In genomic region chr9:49798806-49799205, GRCm38 (mm10) we compare ENCODE assay signal across 9 mouse cellular contexts. TPM values are rescaled to one million over a fixed set of nuclear protein-coding genes. Genes with fewer than 3 reads are reported as not detected.
DNase-seq lines count a peak whose midpoint lies in the region; ATAC-seq lines count a peak whose summit lies in the region.
"Had no signal": no experiment of that assay in that cellular context is flagged by ENCODE, and none has a peak within 500 bp of the region (broad histone marks: within the 10 kb centered on the region; RNA-seq: fewer than 3 reads in every experiment).

TSS of gene Ncam1 (minus strand) at chr9:49798925.

- under 1% methylated on average over 23 of the region's 23 CpGs for WGBS in hindbrain, embryonic 12.5 days
- under 1% methylated on average over 23 of the region's 23 CpGs for WGBS in lung, embryonic 15.5 days

- H3K9ac ChIP-seq in hindbrain, embryonic 12.5 days, result peak within 1 kb of the TSS; percentile 96
- peak within 1 kb of the TSS; percentile 56 for H3K9ac ChIP-seq in lung, embryonic 15.5 days

- H3K4me3 ChIP-seq in hindbrain, embryonic 12.5 days, result peak within 1 kb of the TSS; percentile 88
- H3K4me3 ChIP-seq in lung, embryonic 15.5 days, result peak within 1 kb of the TSS; percentile 56

- ATAC-seq in hindbrain, embryonic 12.5 days (ENCODE audit: low FRiP score), result peak; percentile 84
- peak; percentile 66; the same call in 1 of the 2 replicates for ATAC-seq in lung, embryonic 15.5 days (ENCODE audit: borderline replicate concordance, extremely low read depth, low FRiP score, low TSS enrichment)

- peak within 1 kb of the TSS; percentile 95 for H3K27ac ChIP-seq in hindbrain, embryonic 12.5 days
- H3K27ac ChIP-seq in lung, embryonic 15.5 days, result peak within 1 kb of the TSS; percentile 33; the same call in 1 of the 2 replicates
- H3K27ac ChIP-seq: macrophage had no signal

- peaks cover 10% of the 10 kb centered on the region; the same call in 1 of the 2 replicates for H3K4me1 ChIP-seq in hindbrain, embryonic 12.5 days
- peaks cover 18% of the 10 kb centered on the region for H3K4me1 ChIP-seq in lung, embryonic 15.5 days

- no peaks in the 10 kb centered on the region for H3K36me3 ChIP-seq in hindbrain, embryonic 12.5 days
- H3K36me3 ChIP-seq in lung, embryonic 15.5 days, result no peaks in the 10 kb centered on the region

- H3K27me3 ChIP-seq in hindbrain, embryonic 12.5 days, result no peaks in the 10 kb centered on the region
- peaks cover 53% of the 10 kb centered on the region for H3K27me3 ChIP-seq in lung, embryonic 15.5 days

- peak within 1 kb of the TSS; percentile 82 for H3K4me2 ChIP-seq in hindbrain, embryonic 12.5 days (replicated peaks)
- peak within 1 kb of the TSS; percentile 91 for H3K4me2 ChIP-seq in lung, embryonic 15.5 days

- DNase-seq in ZHBTc4 (ENCODE audit: low read depth, low spot score), result peak; percentile 98
- peak; percentile 96 to 97 for DNase-seq in cerebellum, postnatal 14 days
- DNase-seq in frontal cortex, postnatal 25 days (ENCODE audit: low spot score in 2 of 2), result peak; percentile 96 to 98
- DNase-seq in layer of hippocampus, postnatal 10 days (ENCODE audit: low spot score in 2 of 2), result peak; percentile 93 to 96
- peak; percentile 83 for DNase-seq in ovary, postnatal 36 days (ENCODE audit: low spot score)
- peak; percentile 58 for DNase-seq in urinary bladder, postnatal 10 days (ENCODE audit: low spot score)

- no peaks in the 10 kb centered on the region for H3K9me3 ChIP-seq in hindbrain, embryonic 12.5 days (replicated peaks)
- H3K9me3 ChIP-seq in lung, embryonic 15.5 days, result no peaks in the 10 kb centered on the region

RNA-seq across cellular contexts. Expression of gene Ncam1, which starts in this region (rescaled TPM):
- polyA plus RNA-seq in hindbrain, embryonic 12.5 days (2016; fragmentation: Nextera tagmentation; extraction: Ambion mirVana), result 239 and 283 TPM in 2 replicates
- 100 to 1,000 TPM; 591 to 653 TPM for total RNA-seq in layer of hippocampus, postnatal 10 days (2021)
- polyA plus RNA-seq in lung, embryonic 15.5 days (2015; fragmentation: Nextera tagmentation; extraction: Ambion mirVana), result 23.1 and 28.2 TPM in 2 replicates

Comparison
In these comparisons a context has a peak if more than half of its experiments do, and no peak if none do; other contexts are left out.
1. Peak in every context shown above with its lines: DNase-seq, ATAC-seq, H3K4me3 ChIP-seq and H3K27ac ChIP-seq.